Mouse (Mus musculus) spleen, adult 2 months (tissue): ENCODE measurements at regions not wholly inside any gene's neighbourhood (a gene's known extent, or its start where the extent isn't known, plus 50 kb on each side); places are given as distances from the start of the nearest gene placed in this dataset.

ENCODE experiments used
- DNase-seq, 2 experiments: peaks; one replicate each; pipeline versions ENCODE4 v3.0.0 to v3.0.0-alpha.2; 2012 to 2021; ENCODE audit warnings: low spot score in 2 of 2, low read depth in 1 of 2
- H3K27ac ChIP-seq: fragments of 200-500 bp; 2 replicates; pipeline ENCODE4 v1.5.1; 2012; ENCODE audit warnings: low read length, inconsistent platforms; ENCODE audit not compliant: insufficient read depth
- H3K27me3 ChIP-seq: fragments of 200-500 bp; 2 replicates; pipeline ENCODE4 v1.6.1; 2012; ENCODE audit warnings: mild to moderate bottlenecking, moderate library complexity, low read length, inconsistent platforms; ENCODE audit not compliant: control insufficient read depth, insufficient read depth
- H3K36me3 ChIP-seq: fragments of 200-500 bp; 2 replicates; pipeline ENCODE4 v1.6.1; 2012; ENCODE audit warnings: mild to moderate bottlenecking, low read length, inconsistent platforms; ENCODE audit not compliant: control insufficient read depth, insufficient read depth
- H3K4me1 ChIP-seq: fragments of 200-500 bp; 2 replicates; pipeline ENCODE4 v1.6.1; 2011; ENCODE audit warnings: inconsistent platforms; ENCODE audit not compliant: control insufficient read depth, insufficient read depth, insufficient read length
- H3K4me3 ChIP-seq: fragments of 200-500 bp; 2 replicates; pipeline ENCODE4 v1.5.1; 2011; ENCODE audit warnings: mild to moderate bottlenecking, inconsistent platforms; ENCODE audit not compliant: insufficient read depth, insufficient read length; ENCODE audit errors: extremely low read depth
- CTCF ChIP-seq: fragments of 200-500 bp; IDR thresholded peaks from 2 replicates; pipeline ENCODE4 v1.5.1; 2011; ENCODE audit warnings: mild to moderate bottlenecking, inconsistent platforms; ENCODE audit not compliant: insufficient read depth, insufficient read length, insufficient replicate concordance; ENCODE audit errors: extremely low read depth
- POLR2A ChIP-seq: fragments of 200-500 bp; IDR thresholded peaks from 2 replicates; pipeline ENCODE4 v1.6.1; 2011; ENCODE audit warnings: low read depth, low read length, inconsistent platforms
- WGBS: fragments of 180-500 bp; shearing (Covaris S2); methylation state at CpG from one replicate; pipeline ENCODE4 v1.1.7; 2018; 5-methylcytosine and 5-hydroxymethylcytosine counted together

- Histone ChIP-seq H3K4me3 (no peak overlapping the region), H3K27me3 (no peaks in the 10 kb centered on the region), H3K4me1 (no peaks in the 10 kb centered on the region), H3K36me3 (no peaks in the 10 kb centered on the region), H3K27ac (no peak overlapping the region)
- WGBS = 80% methylated on average over 6 of the region's 6 CpGs
- no peak for DNase-seq
- TF ChIP-seq CTCF (no peak), POLR2A (no peak)
Measured at GRCm38 (mm10) chr15:52095629-52096190, 1789.0 kb upstream of the Gm7489 start.

- no peaks in the 10 kb centered on the region for H3K4me1 ChIP-seq
- H3K4me3 ChIP-seq = no peak overlapping the region
- 88% methylated on average over 2 of the region's 2 CpGs for WGBS
- H3K27me3 ChIP-seq = no peaks in the 10 kb centered on the region
- TF ChIP-seq CTCF = no peak
- TF ChIP-seq POLR2A = no peak
- no peak for DNase-seq
- H3K36me3 ChIP-seq = no peaks in the 10 kb centered on the region
- H3K27ac ChIP-seq = no peak overlapping the region
Measured at GRCm38 (mm10) chr15:52108761-52109160, 1775.9 kb upstream of the Gm7489 start.

- Histone ChIP-seq H3K36me3 (no peaks in the 10 kb centered on the region), H3K4me3 (no peak overlapping the region), H3K27me3 (no peaks in the 10 kb centered on the region), H3K27ac (no peak overlapping the region), H3K4me1 (no peaks in the 10 kb centered on the region)
- DNase-seq = no peak
- no peak for TF ChIP-seq POLR2A
- TF ChIP-seq CTCF = no peak
- 78% methylated on average over 2 of the region's 2 CpGs for WGBS
Measured at GRCm38 (mm10) chr15:52114368-52115036, 1770.2 kb upstream of the Gm7489 start.

DNA sequence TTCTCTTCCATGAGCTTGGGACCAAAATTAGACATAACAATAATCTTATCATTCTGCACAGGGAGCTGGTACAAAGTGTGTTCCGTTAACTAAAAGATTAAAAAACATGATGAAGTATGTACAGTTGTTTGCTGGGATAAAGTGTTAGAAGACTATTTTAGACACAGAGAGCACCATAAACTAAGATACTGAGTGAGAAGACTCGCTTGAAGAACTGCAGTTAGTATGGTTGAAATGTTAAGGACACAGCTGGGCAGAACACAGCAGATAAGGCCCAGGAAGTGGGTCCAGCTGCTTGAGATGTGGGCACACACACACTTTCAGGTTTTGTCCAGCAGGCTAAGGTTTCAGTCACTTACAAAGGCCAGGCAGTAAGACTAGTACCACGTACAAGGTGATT lies 1748.0 kb upstream of the Gm7489 start:
- no peaks in the 10 kb centered on the region for H3K36me3 ChIP-seq
- no peak overlapping the region for H3K27ac ChIP-seq
- no peak for DNase-seq
- TF ChIP-seq POLR2A = no peak
- TF ChIP-seq CTCF = no peak
- H3K4me3 ChIP-seq = no peak overlapping the region
- no peaks in the 10 kb centered on the region for H3K27me3 ChIP-seq
- 68% methylated on average over 3 of the region's 3 CpGs for WGBS
- no peaks in the 10 kb centered on the region for H3K4me1 ChIP-seq

DNA sequence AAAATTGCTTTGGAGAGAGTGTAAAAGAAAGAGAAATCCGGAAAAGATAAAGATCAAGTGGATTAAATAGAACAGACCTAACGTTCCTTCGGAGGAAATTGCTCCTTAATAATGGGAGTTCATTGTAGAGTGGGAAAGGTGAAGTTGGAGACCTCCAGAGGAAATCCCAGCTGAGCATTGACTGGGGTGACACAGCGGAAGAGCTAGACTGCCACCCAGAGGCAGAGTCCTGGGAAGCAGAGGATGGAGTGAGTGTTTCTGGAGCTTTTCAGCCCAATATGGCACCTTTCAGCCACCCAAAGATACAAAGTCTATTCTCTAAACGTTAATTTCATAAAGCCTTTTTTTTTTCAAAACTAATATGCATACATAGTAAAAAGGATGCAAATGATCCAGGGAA lies 1731.3 kb upstream of the Gm7489 start:
- no peak overlapping the region for H3K27ac ChIP-seq
- no peaks in the 10 kb centered on the region for H3K36me3 ChIP-seq
- TF ChIP-seq POLR2A = no peak
- TF ChIP-seq CTCF = no peak
- WGBS = 34% methylated on average over 5 of the region's 5 CpGs
- no peaks in the 10 kb centered on the region for H3K27me3 ChIP-seq
- no peak for DNase-seq
- H3K4me3 ChIP-seq = no peak overlapping the region
- H3K4me1 ChIP-seq = no peaks in the 10 kb centered on the region

- no peak for DNase-seq
- Histone ChIP-seq H3K27ac (no peak overlapping the region), H3K4me1 (no peaks in the 10 kb centered on the region), H3K36me3 (no peaks in the 10 kb centered on the region), H3K27me3 (no peaks in the 10 kb centered on the region), H3K4me3 (no peak overlapping the region)
- WGBS = 28% methylated on average over 1 of the region's 1 CpGs
- no peak for TF ChIP-seq CTCF
Measured at GRCm38 (mm10) chr15:52155784-52156183, 1728.9 kb upstream of the Gm7489 start.

DNA sequence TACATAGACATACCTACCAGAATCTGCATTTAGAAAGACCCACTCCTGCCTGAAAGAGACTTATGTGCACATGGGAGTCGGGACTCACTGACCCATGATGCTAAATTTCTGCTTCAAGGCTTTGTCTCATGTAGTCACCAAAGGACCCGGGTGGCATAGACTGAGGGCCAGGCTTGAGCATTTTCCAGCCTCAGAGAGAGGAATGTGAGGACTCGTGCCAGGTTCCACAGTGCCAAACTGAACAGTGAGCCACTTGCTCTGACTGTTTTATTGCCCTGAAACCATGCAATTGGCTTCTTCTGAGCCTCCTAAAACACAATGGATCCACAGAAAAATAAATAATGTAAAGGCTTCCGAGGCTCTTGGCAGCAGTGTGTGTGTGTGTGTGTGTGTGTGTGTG lies 1727.9 kb upstream of the Gm7489 start:
- no peak for DNase-seq
- Histone ChIP-seq H3K4me3 (no peak overlapping the region), H3K36me3 (no peaks in the 10 kb centered on the region), H3K4me1 (no peaks in the 10 kb centered on the region), H3K27me3 (no peaks in the 10 kb centered on the region), H3K27ac (no peak overlapping the region)
- 61% methylated on average over 4 of the region's 4 CpGs for WGBS
- no peak for TF ChIP-seq POLR2A
- no peak for TF ChIP-seq CTCF
